Mouse (Mus musculus) frontal cortex, adult 2 months (tissue): Measurements from ENCODE around the gene Dnajb4. TPM values are rescaled to one million over a fixed set of nuclear protein-coding genes. Genes with fewer than 3 reads are reported as not detected.

ENCODE experiments used
- DNase-seq, 2 experiments: peaks; one replicate each; pipeline ENCODE4 v3.0.0; 2022; ENCODE audit warnings: low spot score in 1 of 2; ENCODE audit errors: extremely low spot score in 1 of 2
- polyA plus RNA-seq: library from polyadenylated mRNA; depleted of rRNA; stranded (reverse); fragments of >200 nt; gene quantifications from 2 replicates; pipeline ENCODE4 v1.2.3, GENCODE M21; 2012

Dnajb4 gene
- polyA plus RNA-seq, 1 experiment: 49.9 TPM

- DNase-seq: no peak
Observed at GRCm38 (mm10) chr3:152179285-152179684, 30.8 kb downstream of the Dnajb4 start.

GRCm38 (mm10) chr3:152178816-152179215 lies 31.3 kb downstream of the Dnajb4 start:
- DNase-seq: no peak

- DNase-seq: no peak
Observed at GRCm38 (mm10) chr3:152172322-152172935, 37.7 kb downstream of the Dnajb4 start.

- no peak for DNase-seq
Observed at GRCm38 (mm10) chr3:152171862-152172261, 38.2 kb downstream of the Dnajb4 start.

GRCm38 (mm10) chr3:152171236-152171635 lies 38.9 kb downstream of the Dnajb4 start:
- DNase-seq: no peak

- DNase-seq: no peak
Observed at GRCm38 (mm10) chr3:152170407-152170806, 39.7 kb downstream of the Dnajb4 start.

- DNase-seq: no peak
Observed at GRCm38 (mm10) chr3:152168007-152168406, 42.1 kb downstream of the Dnajb4 start.

- DNase-seq: no peak
Observed at GRCm38 (mm10) chr3:152166699-152167451, 43.2 kb downstream of the Dnajb4 start.

GRCm38 (mm10) chr3:152166099-152166423 lies 44.0 kb downstream of the Dnajb4 start, which contains the start of gene Gipc2:
Gipc2 (minus strand) TSS chr3:152166230.
- no peak for DNase-seq

- peak in 1 of 2 experiments; percentile 45 for DNase-seq
Observed at GRCm38 (mm10) chr3:152165351-152166098, 44.6 kb downstream of the Dnajb4 start.

- DNase-seq: no peak
Observed at GRCm38 (mm10) chr3:152165014-152165350, 45.1 kb downstream of the Dnajb4 start.

- no peak for DNase-seq
Observed at GRCm38 (mm10) chr3:152163320-152163719, 46.8 kb downstream of the Dnajb4 start.

GRCm38 (mm10) chr3:152160607-152161006 lies 49.5 kb downstream of the Dnajb4 start:
- DNase-seq: no peak

GRCm38 (mm10) chr3:152159321-152159720 lies 50.8 kb downstream of the Dnajb4 start:
- DNase-seq: no peak

- peak in 1 of 2 experiments; percentile 50 for DNase-seq
Observed at GRCm38 (mm10) chr3:152158344-152159291, 51.5 kb downstream of the Dnajb4 start.

- no peak for DNase-seq
Observed at GRCm38 (mm10) chr3:152156816-152157496, 53.1 kb downstream of the Dnajb4 start.

- peak in 1 of 2 experiments; percentile 63 for DNase-seq
Observed at GRCm38 (mm10) chr3:152155296-152155948, 54.7 kb downstream of the Dnajb4 start.

GRCm38 (mm10) chr3:152154095-152154494 lies 56.0 kb downstream of the Dnajb4 start:
- no peak for DNase-seq

- DNase-seq: no peak
Observed at GRCm38 (mm10) chr3:152153152-152153551, 57.0 kb downstream of the Dnajb4 start.

GRCm38 (mm10) chr3:152152483-152152804 lies 57.7 kb downstream of the Dnajb4 start:
- DNase-seq: no peak
